ENCODE assay signal across 7 mouse cellular contexts in the genomic region with DNA sequence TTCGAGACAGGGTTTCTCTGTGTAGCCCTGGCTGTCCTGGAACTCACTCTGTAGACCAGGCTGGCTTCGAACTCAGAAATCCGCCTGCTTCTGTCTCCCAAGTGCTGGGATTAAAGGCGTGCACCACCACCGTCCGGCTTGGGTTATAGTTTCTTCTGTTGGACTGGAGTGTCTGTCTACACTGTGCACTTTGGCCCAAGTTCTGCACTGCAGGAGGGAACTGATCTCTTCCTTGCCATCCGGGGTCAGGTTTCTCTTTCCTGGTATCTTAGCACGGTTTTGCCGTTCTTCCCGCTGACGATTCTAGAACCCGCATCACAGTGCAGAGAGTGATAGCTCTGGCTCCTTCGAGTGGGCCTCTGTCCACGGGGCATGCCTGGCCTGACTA.
DNase-seq lines count a peak whose midpoint lies in the region; ATAC-seq and TF ChIP-seq lines count a peak whose summit lies in the region.
"Not testable (repeated sequence)": the region's sequence is repeated elsewhere in the genome, so short reads cannot be mapped to it uniquely, and the experiment has no call there.

No protein-coding gene starts in this region.

- TF ChIP-seq CTCF in kidney, adult 2 months (conservative IDR thresholded peaks at IDR 0.05; ENCODE audit: insufficient read depth, insufficient read length, low read depth, low read length); kidney, postnatal 0 days (IDR thresholded peaks at IDR 0.05; ENCODE audit: low read depth); testis, adult 2 months (IDR thresholded peaks at IDR 0.05; ENCODE audit: control insufficient read depth, insufficient read depth, insufficient replicate concordance, low read depth, low read length): not testable (repeated sequence)

- not testable (repeated sequence) for H3K27ac ChIP-seq in kidney, adult 2 months (ENCODE audit: insufficient read depth, low read depth, low read length); kidney, postnatal 0 days; testis, adult 2 months (ENCODE audit: control insufficient read depth, insufficient read depth, low read depth, low read length)

- ATAC-seq in kidney, postnatal 0 days (replicated peaks; ENCODE audit: low FRiP score, low read depth), result peak; percentile 44; the same call in 1 of the 2 replicates

- H3K4me2 ChIP-seq in kidney, postnatal 0 days (ENCODE audit: low read length), result not testable (repeated sequence)

- TF ChIP-seq POLR2A in kidney, adult 2 months (IDR thresholded peaks at IDR 0.05; ENCODE audit: low read depth, low read length); testis, adult 2 months (IDR thresholded peaks at IDR 0.05; ENCODE audit: control insufficient read depth, low read depth, low read length): not testable (repeated sequence)

- not testable (repeated sequence) for H3K9me3 ChIP-seq in kidney, postnatal 0 days (replicated peaks; ENCODE audit: low read length)

- H3K27me3 ChIP-seq in kidney, adult 2 months (replicated peaks; ENCODE audit: control insufficient read depth, insufficient read depth, low read length); kidney, postnatal 0 days (ENCODE audit: insufficient read depth, low read length); testis, adult 2 months (ENCODE audit: control insufficient read depth, insufficient read depth, low read length): not testable (repeated sequence)

- H3K9ac ChIP-seq in kidney, postnatal 0 days (ENCODE audit: low read depth, low read length), result not testable (repeated sequence)

- H3K4me3 ChIP-seq in kidney, adult 2 months (ENCODE audit: insufficient read depth, low read depth, low read length); kidney, postnatal 0 days (replicated peaks; ENCODE audit: low read depth, low read length): not testable (repeated sequence)
- peak overlapping the region; percentile 55 for H3K4me3 ChIP-seq in testis, adult 2 months (ENCODE audit: control insufficient read depth, low read depth, low read length)

- H3K4me1 ChIP-seq in kidney, adult 2 months (ENCODE audit: control insufficient read depth, insufficient read depth, low read length), result peaks cover 17% of the 10 kb centered on the region; the same call in 1 of the 2 replicates
- not testable (repeated sequence) for H3K4me1 ChIP-seq in kidney, postnatal 0 days (replicated peaks; ENCODE audit: insufficient read depth, low read length); testis, adult 2 months (ENCODE audit: control insufficient read depth, insufficient read depth, low read length)

- 50% methylated on average over 14 of the region's 14 CpGs for WGBS in kidney, adult 2 months
- WGBS in kidney, postnatal 0 days, result 61% methylated on average over 13 of the region's 14 CpGs

- peak; percentile 16 to 28 for DNase-seq in cerebellum, adult 18-20 months
- DNase-seq in kidney, adult 2 months, result peak; percentile 67
- DNase-seq in kidney, adult 8-10 months, result peak; percentile 34 to 44
- peak; percentile 58 for DNase-seq in kidney, adult 9 months
- not testable (repeated sequence) for DNase-seq in kidney, postnatal 0 days (ENCODE audit: low spot score)
- peak; percentile 37 to 50 for DNase-seq in kidney, postnatal 36 days

- not testable (repeated sequence) for H3K36me3 ChIP-seq in kidney, adult 2 months (ENCODE audit: control insufficient read depth, insufficient read depth, low read length); testis, adult 2 months (ENCODE audit: control insufficient read depth, insufficient read depth, low read length)
- H3K36me3 ChIP-seq in kidney, postnatal 0 days (ENCODE audit: insufficient read depth, low read length), result peaks cover 40% of the 10 kb centered on the region
